Mouse (Mus musculus): ENCODE data around the gene Lao1. TPM values are rescaled to one million over a fixed set of nuclear protein-coding genes. Genes with fewer than 3 reads are reported as not detected.
"Not testable (repeated sequence)": the region's sequence is repeated elsewhere in the genome, so short reads cannot be mapped to it uniquely, and the experiment has no call there.

Gene Lao1
- not detected in 2 replicates for polyA plus RNA-seq (2016; fragmentation: Nextera tagmentation; extraction: Ambion mirVana)

DNA sequence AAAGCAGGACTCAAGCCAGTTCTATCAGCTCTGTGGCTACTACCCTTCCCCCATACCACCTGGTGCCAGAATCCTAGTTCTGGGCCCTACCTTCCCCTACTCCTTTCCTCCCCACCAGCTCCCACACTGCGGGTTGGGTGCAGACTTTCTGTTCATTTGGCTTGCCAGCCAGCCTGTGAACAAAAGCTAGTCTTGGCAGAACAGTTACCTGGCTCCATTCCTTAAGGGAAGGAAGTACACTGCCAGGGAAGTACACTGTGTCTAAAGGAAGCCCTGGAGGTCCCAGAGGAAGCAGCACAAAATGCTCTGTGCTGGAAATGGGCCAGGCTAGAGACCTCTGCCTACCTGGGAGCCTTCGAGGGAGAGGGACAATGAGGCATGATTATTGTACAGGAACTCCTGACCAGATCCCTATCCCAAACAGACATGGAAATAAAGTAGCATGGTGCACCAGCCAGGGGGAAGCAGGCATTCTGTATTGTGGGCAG lies at the start of gene Lao1:
Lao1 (plus strand) TSS at position 438 of the 488 bp plus-strand sequence.
- Histone ChIP-seq H3K9me3 (replicated peaks) (no peaks in the 10 kb centered on the region), H3K36me3 (no peaks in the 10 kb centered on the region), H3K4me3 (no peak within 1 kb of the TSS), H3K4me1 (no peaks in the 10 kb centered on the region), H3K27me3 (ENCODE audit: low read depth, poor library complexity, severe bottlenecking) (no peaks in the 10 kb centered on the region), H3K27ac (replicated peaks) (no peak within 1 kb of the TSS)
- WGBS, result 96% methylated on average over 2 of the region's 2 CpGs
- DNase-seq (ENCODE audit: low spot score), result no peak

DNA sequence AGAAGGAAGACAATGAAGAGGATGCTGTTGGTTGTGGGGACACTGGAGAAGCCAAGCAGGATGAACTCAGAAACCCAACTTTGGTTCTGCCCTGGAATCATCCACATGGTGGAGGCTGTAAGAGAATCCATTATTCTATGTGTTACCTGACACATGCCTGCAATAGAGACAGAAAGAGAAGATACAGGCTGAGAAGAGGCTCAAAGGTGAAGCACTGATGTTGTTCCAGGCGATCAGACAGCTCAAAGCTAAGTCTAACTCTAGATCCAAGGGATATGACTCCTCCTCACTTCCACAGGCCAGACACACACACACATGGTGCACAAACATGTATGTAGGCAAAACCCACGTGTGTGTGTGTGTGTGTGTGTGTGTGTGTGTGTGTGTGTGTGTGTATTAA lies 44.0 kb upstream of the Lao1 start, which contains the start of gene Olfr1329:
Olfr1329 (minus strand) TSS at position 101 of the 400 bp plus-strand sequence.
- not testable (repeated sequence) for H3K4me1 ChIP-seq; H3K9me3 ChIP-seq (replicated peaks); H3K36me3 ChIP-seq; DNase-seq (ENCODE audit: low spot score); H3K27me3 ChIP-seq (ENCODE audit: low read depth, poor library complexity, severe bottlenecking); H3K27ac ChIP-seq (replicated peaks); H3K4me3 ChIP-seq
- 61% methylated on average over 2 of the region's 2 CpGs for WGBS

DNA sequence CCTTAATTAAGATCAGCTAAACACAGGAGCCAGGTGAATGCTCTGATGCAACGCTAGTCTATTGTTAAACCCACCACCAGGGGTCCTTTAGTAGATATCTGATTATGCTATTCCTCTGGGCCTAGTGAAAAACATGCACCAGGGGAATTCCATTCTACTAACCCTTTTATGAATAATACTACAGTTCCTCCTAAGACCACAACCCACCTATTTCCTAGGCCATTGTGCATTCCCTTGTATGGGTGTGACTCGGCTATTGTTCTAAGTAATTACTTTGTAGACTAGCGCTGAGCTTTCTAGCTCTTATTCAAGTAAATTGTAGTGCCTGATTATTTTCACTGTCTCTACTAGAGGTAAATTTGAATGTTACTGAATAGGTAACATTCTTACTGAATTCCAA lies 30.1 kb upstream of the Lao1 start:
- not testable (repeated sequence) for H3K27ac ChIP-seq (replicated peaks); H3K27me3 ChIP-seq (ENCODE audit: low read depth, poor library complexity, severe bottlenecking)
- 79% methylated on average over 3 of the region's 3 CpGs for WGBS

DNA sequence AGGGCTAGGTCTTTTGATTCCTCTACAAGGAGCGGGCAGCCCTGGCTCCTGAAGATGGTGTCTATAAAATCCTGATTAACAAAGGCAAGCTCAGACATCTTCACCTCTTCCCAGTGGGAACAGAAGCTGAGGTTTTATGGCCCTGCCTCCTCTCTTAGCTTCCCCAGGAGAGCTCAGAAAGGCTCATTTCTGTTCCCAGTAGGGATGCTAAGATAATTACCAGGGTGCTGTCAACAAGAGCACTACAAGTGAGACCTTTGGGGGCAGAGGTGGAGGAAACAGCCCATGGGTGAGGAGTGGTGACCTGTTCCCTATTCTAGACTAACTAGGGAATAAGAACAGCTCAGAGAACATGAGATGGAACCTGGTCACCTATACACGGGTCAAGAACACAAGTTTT lies 22.9 kb upstream of the Lao1 start, which contains the start of gene Olfr1328:
Olfr1328 (minus strand) TSS at position 101 of the 400 bp plus-strand sequence.
- H3K27me3 ChIP-seq (ENCODE audit: low read depth, poor library complexity, severe bottlenecking), result no peaks in the 10 kb centered on the region
- no peaks in the 10 kb centered on the region for H3K36me3 ChIP-seq
- H3K4me3 ChIP-seq, result no peak within 1 kb of the TSS
- no peaks in the 10 kb centered on the region for H3K9me3 ChIP-seq (replicated peaks)
- 83% methylated on average over 2 of the region's 2 CpGs for WGBS
- no peak within 1 kb of the TSS for H3K27ac ChIP-seq (replicated peaks)
- H3K4me1 ChIP-seq, result no peaks in the 10 kb centered on the region
- no peak for DNase-seq (ENCODE audit: low spot score)

More for the DNA sequence above, 30.1 kb upstream of the Lao1 start:
- H3K4me1 ChIP-seq; H3K4me3 ChIP-seq; H3K9me3 ChIP-seq (replicated peaks); DNase-seq (ENCODE audit: low spot score); H3K36me3 ChIP-seq: not testable (repeated sequence)

DNA sequence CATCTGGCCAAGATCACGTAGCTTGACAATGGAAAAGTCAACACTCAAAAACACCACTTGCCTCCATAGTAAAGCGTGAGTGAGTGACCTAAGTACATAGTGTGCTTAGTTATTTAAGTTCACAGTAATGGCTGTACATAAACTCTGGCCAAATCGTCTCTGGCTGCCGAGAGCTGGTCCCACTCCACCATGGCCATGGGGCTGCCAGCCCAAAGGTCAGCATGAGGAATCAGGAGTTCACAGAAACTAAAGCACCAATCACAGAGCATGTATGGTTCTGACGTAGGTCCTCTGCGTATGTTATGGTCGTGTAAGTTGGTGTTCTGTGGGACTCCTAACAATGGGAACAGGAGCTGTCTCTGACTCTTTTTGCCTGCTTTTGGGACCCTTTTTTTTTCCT lies 2.6 kb upstream of the Lao1 start:
- no peaks in the 10 kb centered on the region for H3K27me3 ChIP-seq (ENCODE audit: low read depth, poor library complexity, severe bottlenecking)
- 89% methylated on average over 7 of the region's 7 CpGs for WGBS
- DNase-seq (ENCODE audit: low spot score), result no peak

DNA sequence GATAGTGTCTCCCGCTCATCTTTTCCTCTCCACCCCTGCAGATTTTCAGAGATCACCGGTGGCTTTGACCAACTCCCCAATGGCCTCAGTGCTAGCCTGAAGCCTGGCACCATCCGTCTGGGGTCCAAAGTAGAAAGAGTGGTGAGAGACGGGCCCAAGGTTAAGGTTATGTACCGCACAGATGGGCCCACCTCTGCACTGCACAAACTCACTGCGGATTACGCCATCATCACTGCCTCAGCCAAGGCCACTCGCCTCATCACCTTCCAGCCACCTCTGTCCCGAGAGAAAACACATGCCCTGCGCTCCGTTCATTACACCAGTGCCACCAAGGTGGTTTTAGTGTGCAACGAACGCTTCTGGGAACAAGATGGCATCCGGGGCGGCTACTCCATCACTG lies 6.3 kb downstream of the Lao1 start:
- peak; percentile 10 for DNase-seq (ENCODE audit: low spot score)
- H3K4me3 ChIP-seq, result no peak overlapping the region
- no peaks in the 10 kb centered on the region for H3K9me3 ChIP-seq (replicated peaks)
- H3K36me3 ChIP-seq, result no peaks in the 10 kb centered on the region
- no peak overlapping the region for H3K27ac ChIP-seq (replicated peaks)
- 91% methylated on average over 15 of the region's 15 CpGs for WGBS
- H3K27me3 ChIP-seq (ENCODE audit: low read depth, poor library complexity, severe bottlenecking), result no peaks in the 10 kb centered on the region
- H3K4me1 ChIP-seq, result peaks cover 3% of the 10 kb centered on the region; the same call in 1 of the 2 replicates

More for the DNA sequence above, 2.6 kb upstream of the Lao1 start:
- Histone ChIP-seq H3K27ac (replicated peaks) (no peak overlapping the region), H3K4me3 (no peak overlapping the region), H3K9me3 (replicated peaks) (no peaks in the 10 kb centered on the region), H3K36me3 (no peaks in the 10 kb centered on the region), H3K4me1 (no peaks in the 10 kb centered on the region)

DNA sequence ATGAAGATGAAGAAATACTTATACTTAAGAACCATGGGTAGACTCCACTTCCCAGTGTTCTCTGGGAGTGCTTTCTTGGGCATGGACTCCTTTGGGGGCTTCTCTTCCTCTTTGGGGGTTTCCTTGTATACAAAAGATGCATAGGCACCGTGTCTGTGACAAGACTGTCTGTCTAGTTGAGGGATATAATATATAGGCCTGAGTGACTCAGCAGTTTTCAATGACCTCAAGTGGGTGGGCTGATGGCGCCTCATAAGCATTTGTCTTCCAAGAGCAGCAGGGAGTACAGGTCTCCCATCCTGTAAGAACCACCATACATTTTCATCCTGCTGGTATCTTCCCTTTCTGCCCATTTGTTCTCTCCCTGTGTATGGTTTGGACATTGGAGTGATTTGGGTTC lies 11.9 kb downstream of the Lao1 start:
- Histone ChIP-seq H3K36me3 (no peaks in the 10 kb centered on the region), H3K9me3 (replicated peaks) (no peaks in the 10 kb centered on the region), H3K27ac (replicated peaks) (no peak overlapping the region), H3K4me3 (no peak overlapping the region), H3K27me3 (ENCODE audit: low read depth, poor library complexity, severe bottlenecking) (no peaks in the 10 kb centered on the region), H3K4me1 (peaks cover 3% of the 10 kb centered on the region; the same call in 1 of the 2 replicates)
- WGBS, result 81% methylated on average over 2 of the region's 2 CpGs
- no peak for DNase-seq (ENCODE audit: low spot score)

DNA sequence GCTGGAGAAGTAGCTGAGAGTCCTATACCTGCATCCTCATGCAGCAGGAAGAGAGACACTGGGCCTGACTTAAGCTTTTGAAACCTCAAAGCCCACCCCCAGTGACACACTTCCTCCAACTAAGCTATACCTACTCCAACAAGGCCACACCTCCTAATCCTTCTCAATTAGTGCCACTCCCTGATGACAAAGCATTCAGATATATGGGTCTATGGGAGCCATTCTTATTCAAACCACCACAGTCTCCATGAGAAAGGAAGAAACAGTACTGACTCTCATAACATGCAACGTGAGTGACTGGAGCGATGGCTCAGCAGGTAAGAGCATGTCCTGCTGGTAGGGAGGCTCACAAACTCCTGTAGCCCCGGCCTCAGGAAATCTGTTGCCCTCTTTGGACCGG lies 23.9 kb downstream of the Lao1 start:
- Histone ChIP-seq H3K4me1 (no peaks in the 10 kb centered on the region), H3K27me3 (ENCODE audit: low read depth, poor library complexity, severe bottlenecking) (no peaks in the 10 kb centered on the region), H3K27ac (replicated peaks) (no peak overlapping the region), H3K9me3 (replicated peaks) (no peaks in the 10 kb centered on the region), H3K4me3 (no peak overlapping the region), H3K36me3 (no peaks in the 10 kb centered on the region)
- DNase-seq (ENCODE audit: low spot score), result no peak
- 87% methylated on average over 4 of the region's 4 CpGs for WGBS

DNA sequence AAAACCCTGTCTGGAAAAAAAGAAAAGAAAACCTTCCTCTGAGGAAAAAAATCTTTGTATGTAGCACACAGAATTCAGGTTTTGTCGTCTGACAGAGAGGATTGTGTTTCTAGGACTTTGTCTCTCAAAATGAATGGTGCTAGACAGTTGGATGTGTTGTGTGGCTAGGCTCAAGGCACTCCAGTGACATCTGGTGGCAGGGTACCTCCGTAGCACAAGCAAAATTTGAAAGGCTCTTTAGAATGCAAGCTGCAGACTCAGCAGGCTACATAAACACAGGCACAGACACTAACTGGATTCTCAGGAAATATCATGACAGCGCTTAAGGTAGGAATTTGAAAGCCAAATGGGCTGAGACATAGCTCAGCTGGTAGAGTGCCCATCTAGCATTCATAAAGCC lies 27.2 kb downstream of the Lao1 start:
- H3K36me3 ChIP-seq, result no peaks in the 10 kb centered on the region
- H3K4me1 ChIP-seq, result no peaks in the 10 kb centered on the region
- no peak overlapping the region for H3K27ac ChIP-seq (replicated peaks)
- H3K4me3 ChIP-seq, result no peak overlapping the region
- H3K27me3 ChIP-seq (ENCODE audit: low read depth, poor library complexity, severe bottlenecking), result no peaks in the 10 kb centered on the region
- 6% methylated on average over 3 of the region's 3 CpGs for WGBS
- no peaks in the 10 kb centered on the region for H3K9me3 ChIP-seq (replicated peaks)
- peak; percentile 29 for DNase-seq (ENCODE audit: low spot score)

DNA sequence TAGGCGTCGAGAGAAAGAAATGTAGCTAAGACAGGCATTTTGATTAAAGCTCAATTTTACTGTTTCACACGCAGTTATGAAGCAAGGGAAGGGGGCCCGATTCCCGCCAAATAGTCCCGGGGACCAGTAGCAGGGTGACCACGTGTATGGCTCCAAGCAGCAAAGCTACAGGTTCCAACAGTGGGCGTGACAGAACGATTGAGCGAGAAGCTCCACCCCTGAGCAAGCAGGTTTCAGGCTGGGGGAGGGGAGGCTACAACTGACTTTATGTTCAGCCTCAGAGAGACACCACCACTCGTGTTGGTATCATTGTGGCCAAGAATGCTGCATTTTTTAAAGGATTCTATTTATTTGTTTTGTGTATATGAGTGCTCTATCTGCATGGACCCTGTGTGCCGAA lies 28.0 kb downstream of the Lao1 start:
- WGBS, result 36% methylated on average over 12 of the region's 12 CpGs
- H3K27ac ChIP-seq (replicated peaks), result no peak overlapping the region
- H3K27me3 ChIP-seq (ENCODE audit: low read depth, poor library complexity, severe bottlenecking), result no peaks in the 10 kb centered on the region
- no peaks in the 10 kb centered on the region for H3K36me3 ChIP-seq
- DNase-seq (ENCODE audit: low spot score), result no peak
- H3K4me3 ChIP-seq, result no peak overlapping the region
- no peaks in the 10 kb centered on the region for H3K4me1 ChIP-seq
- peaks cover 3% of the 10 kb centered on the region for H3K9me3 ChIP-seq (replicated peaks)

DNA sequence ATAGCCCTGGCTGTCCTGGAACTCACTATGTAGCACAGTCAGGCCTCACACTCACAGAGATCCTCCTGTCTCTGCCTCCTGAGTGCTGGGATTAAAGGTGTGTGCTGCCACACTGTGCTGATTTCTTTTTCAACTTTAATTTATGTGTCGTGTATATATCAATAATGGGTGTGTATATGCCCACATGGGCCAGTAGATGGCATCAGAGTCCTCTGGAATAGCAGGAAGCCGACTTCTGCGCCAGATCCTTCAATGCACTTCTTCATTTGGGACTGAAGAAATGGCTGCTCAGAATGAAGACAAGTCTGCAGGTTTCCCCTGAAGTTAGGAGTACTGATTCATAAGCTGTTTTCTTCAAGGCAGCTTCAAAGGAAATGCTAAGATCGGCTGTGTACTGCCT lies 30.4 kb downstream of the Lao1 start:
- H3K27me3 ChIP-seq (ENCODE audit: low read depth, poor library complexity, severe bottlenecking), result no peaks in the 10 kb centered on the region
- H3K4me3 ChIP-seq, result no peak overlapping the region
- peaks cover 18% of the 10 kb centered on the region for H3K9me3 ChIP-seq (replicated peaks)
- no peaks in the 10 kb centered on the region for H3K4me1 ChIP-seq
- H3K27ac ChIP-seq (replicated peaks), result no peak overlapping the region
- H3K36me3 ChIP-seq, result no peaks in the 10 kb centered on the region
- WGBS, result 41% methylated on average over 4 of the region's 4 CpGs
- DNase-seq (ENCODE audit: low spot score), result no peak

DNA sequence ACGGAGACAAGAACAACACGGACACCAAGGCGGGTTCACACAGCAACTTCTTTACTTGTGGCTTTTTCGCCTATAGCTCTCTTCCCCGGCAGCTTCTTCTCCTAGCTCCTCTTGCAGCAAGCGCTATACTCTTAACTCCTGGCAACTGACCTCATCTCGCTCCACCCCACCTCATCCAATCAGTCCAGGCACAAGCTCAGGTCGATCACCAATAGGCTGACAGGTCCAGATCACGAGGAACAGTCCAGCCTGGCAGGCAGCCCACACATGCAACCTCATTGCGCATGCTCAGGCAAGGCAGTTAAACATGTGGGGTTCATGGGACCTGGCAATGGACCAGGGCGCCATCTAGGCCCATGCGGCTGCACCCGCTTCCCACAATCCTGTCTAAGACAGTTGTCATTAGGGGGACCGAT lies 35.8 kb downstream of the Lao1 start:
- Histone ChIP-seq H3K4me3 (no peak overlapping the region), H3K27me3 (ENCODE audit: low read depth, poor library complexity, severe bottlenecking) (no peaks in the 10 kb centered on the region)
- 93% methylated on average over 14 of the region's 14 CpGs for WGBS

DNA sequence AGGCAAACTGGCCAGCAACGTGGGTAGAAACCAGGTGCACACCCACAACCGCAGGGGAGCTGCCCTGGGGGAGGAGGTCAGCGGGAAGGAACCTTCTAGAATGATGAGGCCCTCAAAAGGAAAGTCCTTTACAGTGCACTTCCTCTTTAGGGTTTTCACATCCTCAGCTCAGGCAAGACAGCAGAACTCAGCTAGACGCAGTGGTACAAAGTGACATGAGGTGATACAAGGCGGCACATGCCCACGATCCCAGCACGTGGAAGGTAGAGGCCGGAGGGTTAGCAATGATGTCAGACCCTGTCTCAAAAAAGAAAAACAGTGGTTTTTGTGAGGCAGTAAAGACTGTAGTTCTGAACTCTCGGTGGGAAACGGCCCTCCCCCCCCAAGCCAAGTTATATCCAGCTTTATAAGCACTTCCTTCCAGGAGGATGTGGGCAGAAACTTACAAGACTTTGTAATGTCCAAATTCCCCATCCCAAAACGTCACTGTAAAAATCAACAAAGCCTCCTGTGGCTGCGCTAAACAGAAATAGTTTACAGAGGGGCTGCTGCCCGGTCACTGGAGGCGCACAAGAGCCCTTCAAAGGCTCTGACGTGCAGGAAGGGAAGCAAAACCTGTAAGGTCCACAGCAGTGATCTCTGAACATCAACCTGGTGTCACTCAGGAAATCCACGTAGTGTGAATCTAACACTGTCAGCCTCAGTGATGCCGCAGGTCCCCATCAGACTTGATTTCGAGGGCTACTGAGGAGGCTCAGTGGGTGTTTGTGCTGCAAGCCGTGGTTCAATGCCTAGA lies 38.5 kb downstream of the Lao1 start:
- H3K27me3 ChIP-seq (ENCODE audit: low read depth, poor library complexity, severe bottlenecking), result no peaks in the 10 kb centered on the region
- H3K4me1 ChIP-seq, result peaks cover 4% of the 10 kb centered on the region; the same call in 1 of the 2 replicates
- no peak overlapping the region for H3K4me3 ChIP-seq
- 76% methylated on average over 19 of the region's 19 CpGs for WGBS
- no peaks in the 10 kb centered on the region for H3K36me3 ChIP-seq
- no peak for DNase-seq (ENCODE audit: low spot score)
- no peak overlapping the region for H3K27ac ChIP-seq (replicated peaks)
- H3K9me3 ChIP-seq (replicated peaks), result peaks cover 9% of the 10 kb centered on the region; the same call in 1 of the 2 replicates

More for the DNA sequence above, 35.8 kb downstream of the Lao1 start:
- H3K9me3 ChIP-seq (replicated peaks), result peaks cover 18% of the 10 kb centered on the region
- no peaks in the 10 kb centered on the region for H3K4me1 ChIP-seq
- no peak overlapping the region for H3K27ac ChIP-seq (replicated peaks)
- no peaks in the 10 kb centered on the region for H3K36me3 ChIP-seq
- no peak for DNase-seq (ENCODE audit: low spot score)
